Mouse (Mus musculus): ENCODE data around the gene Trex2. TPM values are rescaled to one million over a fixed set of nuclear protein-coding genes. Genes with fewer than 3 reads are reported as not detected.

Trex2 gene
- not detected for total RNA-seq (2023)

GRCm38 (mm10) chrX:73435252-73435651, at the start of gene Trex2:
Gene Trex2 (minus strand): TSS chrX:73435344.

DNA sequence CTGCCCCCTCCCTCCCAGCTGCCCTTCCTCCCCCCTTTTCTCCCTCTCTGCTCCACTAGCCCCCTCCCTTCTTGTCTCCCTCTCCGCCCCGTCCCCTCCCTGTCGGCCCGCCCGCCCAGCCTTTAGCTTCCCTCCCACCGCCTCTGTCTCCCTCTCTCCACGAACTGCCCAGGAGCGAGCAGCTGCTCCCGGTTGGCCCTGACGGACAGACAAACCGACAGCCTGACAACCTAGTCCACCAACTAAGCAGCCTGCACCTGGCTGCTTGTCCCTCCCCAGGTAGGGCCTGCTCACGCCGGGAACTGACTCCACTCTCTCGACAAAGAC, 48.3 kb upstream of the Trex2 start, which contains the start of gene Bgn:
Gene Bgn, plus strand, starts transcription at position 119 of the 327 bp plus-strand sequence.

GRCm38 (mm10) chrX:73458877-73459392, 23.8 kb upstream of the Trex2 start, which contains the start of gene Haus7:
Gene Haus7 (minus strand): TSS chrX:73459044.

GRCm38 (mm10) chrX:73410880-73411517, 24.1 kb downstream of the Trex2 start, which contains the start of gene Zfp92:
Gene Zfp92 (plus strand): TSS chrX:73411096.

DNA sequence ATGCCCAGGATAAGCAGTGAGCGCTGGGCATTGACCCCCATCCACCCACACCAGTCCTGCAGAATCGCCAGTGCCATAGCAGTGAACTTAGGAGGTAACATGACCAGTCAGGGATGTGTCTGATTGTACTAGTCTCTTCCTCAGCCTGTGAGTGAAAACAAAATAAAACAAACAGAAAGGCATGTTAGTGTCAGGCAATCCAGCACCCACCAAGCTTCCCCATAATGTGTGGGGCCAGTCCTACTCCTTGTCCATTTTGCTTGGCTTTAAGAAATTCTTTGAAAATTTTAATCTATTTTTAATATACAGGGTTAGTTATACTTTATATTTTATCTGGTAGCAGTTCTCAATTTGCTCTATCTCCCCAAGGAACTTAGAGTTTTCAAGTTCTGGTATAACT, 36.5 kb downstream of the Trex2 start, which contains the start of gene Gm18336:
Gene Gm18336, minus strand, starts transcription at position 101 of the 400 bp plus-strand sequence.

Other genes starting within 250 kb of the Trex2 start
- 1 to 10 TPM in 1 of 2 experiments, not detected in 1; 2.4 TPM for gene Xlr3b, start 243.1 kb downstream of the Trex2 start, total RNA-seq (2023)
- gene Xlr4b, start 221.0 kb downstream of the Trex2 start, total RNA-seq (2023): 1 to 10 TPM; 1.3 to 3.2 TPM
- gene F8a, start 207.1 kb downstream of the Trex2 start, total RNA-seq (2023): 1 to 10 TPM; 3.5 to 4.2 TPM
- 1 to 10 TPM in 1 of 2 experiments, under 1 TPM in 1; 0.49 to 3.8 TPM for gene Xlr4c, start 192.2 kb downstream of the Trex2 start, total RNA-seq (2023)
- not detected for gene Xlr3c, start 170.0 kb downstream of the Trex2 start, total RNA-seq (2023)
- gene Xlr5a, start 142.4 kb downstream of the Trex2 start, total RNA-seq (2023): not detected
- not detected for gene Xlr5c, start 142.4 kb downstream of the Trex2 start, total RNA-seq (2023)
- not detected for gene Gm45015, start 98.5 kb downstream of the Trex2 start, total RNA-seq (2023)
- gene Zfp275, start 92.7 kb downstream of the Trex2 start, total RNA-seq (2023): 1 to 10 TPM; 7.2 to 8.5 TPM
- not detected for gene Gm18336, start 36.6 kb downstream of the Trex2 start, total RNA-seq (2023)
- gene Zfp92, start 24.2 kb downstream of the Trex2 start, total RNA-seq (2023): not detected
- 10 to 100 TPM in 1 of 2 experiments, 1 to 10 TPM in 1; 9.9 to 14.4 TPM for gene Haus7, start 23.7 kb upstream of the Trex2 start, total RNA-seq (2023)
- 1 to 10 TPM; 2.3 to 2.5 TPM for gene Bgn, start 48.3 kb upstream of the Trex2 start, total RNA-seq (2023)
- gene Atp2b3, start 67.7 kb upstream of the Trex2 start, total RNA-seq (2023): not detected
- under 1 TPM; 0.13 TPM for gene Dusp9, start 204.1 kb upstream of the Trex2 start, total RNA-seq (2023)
- not detected for gene Pnck, start 224.8 kb upstream of the Trex2 start, total RNA-seq (2023)
- under 1 TPM; 0.22 to 0.57 TPM for gene Slc6a8, start 237.8 kb upstream of the Trex2 start, total RNA-seq (2023)